Mouse (Mus musculus) liver, adult 2 months (tissue): ENCODE data around the gene Bace2. TPM values are rescaled to one million over a fixed set of nuclear protein-coding genes. Genes with fewer than 3 reads are reported as not detected.

ENCODE experiments used
- DNase-seq: peaks from one replicate; pipeline ENCODE4 v3.0.0-alpha.2; 2011; ENCODE audit warnings: low read depth, low spot score; ENCODE audit errors: extremely low read depth
- H3K27ac ChIP-seq: fragments of 200-500 bp; replicated peaks from 2 replicates; pipeline ENCODE4 v1.5.1; 2012; ENCODE audit warnings: low read depth, mild to moderate bottlenecking, control low read depth, inconsistent platforms, low read length; ENCODE audit not compliant: insufficient read depth
- H3K27me3 ChIP-seq: fragments of 200-500 bp; 2 replicates; pipeline ENCODE4 v1.6.1; 2012; ENCODE audit warnings: mild to moderate bottlenecking, moderate library complexity, low read length, inconsistent platforms; ENCODE audit not compliant: control insufficient read depth, insufficient read depth
- H3K36me3 ChIP-seq: fragments of 200-500 bp; 2 replicates; pipeline ENCODE4 v1.6.1; 2012; ENCODE audit warnings: low read length, inconsistent platforms; ENCODE audit not compliant: control insufficient read depth, insufficient read depth
- H3K4me1 ChIP-seq: fragments of 200-500 bp; 2 replicates; pipeline ENCODE4 v1.6.1; 2011; ENCODE audit warnings: low read length; ENCODE audit not compliant: control insufficient read depth, insufficient read depth
- H3K4me3 ChIP-seq: fragments of 200-500 bp; 2 replicates; pipeline ENCODE4 v1.5.1; 2011; ENCODE audit warnings: low read depth, mild to moderate bottlenecking, control low read depth, low read length, moderate library complexity; ENCODE audit not compliant: insufficient read depth
- H3K79me2 ChIP-seq: fragments of 200-500 bp; 2 replicates; pipeline ENCODE4 v1.6.1; 2012; ENCODE audit warnings: inconsistent platforms, mild to moderate bottlenecking, low read length, moderate library complexity; ENCODE audit not compliant: control insufficient read depth, insufficient read depth
- H3K9ac ChIP-seq: fragments of 200-500 bp; 2 replicates; pipeline ENCODE4 v1.6.1; 2012; ENCODE audit warnings: low read depth, mild to moderate bottlenecking, control low read depth, inconsistent platforms, low read length
- CTCF ChIP-seq: fragments of 200-500 bp; IDR thresholded peaks from 2 replicates; pipeline ENCODE4 v1.5.1; 2011; ENCODE audit warnings: low read depth, low read length, control low read depth
- POLR2A ChIP-seq: fragments of 200-500 bp; IDR thresholded peaks from 2 replicates; pipeline ENCODE4 v1.6.1; 2011; ENCODE audit warnings: low read length, control low read depth; ENCODE audit not compliant: insufficient read depth; ENCODE audit errors: extremely low read depth
- WGBS: fragments of 180-500 bp; shearing (Covaris S2); methylation state at CpG from one replicate; pipeline ENCODE4 v1.1.7; 2018; 5-methylcytosine and 5-hydroxymethylcytosine counted together
- polyA plus RNA-seq: library from polyadenylated mRNA; depleted of rRNA; stranded (reverse); fragments of >200 nt; gene quantifications from 2 replicates; pipeline ENCODE4 v1.2.3, GENCODE M21; 2012
- total RNA-seq: library from RNA; depleted of rRNA; stranded (reverse); fragments of >200 nt; gene quantifications from 2 replicates; pipeline ENCODE4 v1.2.3, GENCODE M21; 2014

The Bace2 gene
- total and polyA plus RNA-seq, 2 experiments, result 1.8 to 2.4 TPM

DNA sequence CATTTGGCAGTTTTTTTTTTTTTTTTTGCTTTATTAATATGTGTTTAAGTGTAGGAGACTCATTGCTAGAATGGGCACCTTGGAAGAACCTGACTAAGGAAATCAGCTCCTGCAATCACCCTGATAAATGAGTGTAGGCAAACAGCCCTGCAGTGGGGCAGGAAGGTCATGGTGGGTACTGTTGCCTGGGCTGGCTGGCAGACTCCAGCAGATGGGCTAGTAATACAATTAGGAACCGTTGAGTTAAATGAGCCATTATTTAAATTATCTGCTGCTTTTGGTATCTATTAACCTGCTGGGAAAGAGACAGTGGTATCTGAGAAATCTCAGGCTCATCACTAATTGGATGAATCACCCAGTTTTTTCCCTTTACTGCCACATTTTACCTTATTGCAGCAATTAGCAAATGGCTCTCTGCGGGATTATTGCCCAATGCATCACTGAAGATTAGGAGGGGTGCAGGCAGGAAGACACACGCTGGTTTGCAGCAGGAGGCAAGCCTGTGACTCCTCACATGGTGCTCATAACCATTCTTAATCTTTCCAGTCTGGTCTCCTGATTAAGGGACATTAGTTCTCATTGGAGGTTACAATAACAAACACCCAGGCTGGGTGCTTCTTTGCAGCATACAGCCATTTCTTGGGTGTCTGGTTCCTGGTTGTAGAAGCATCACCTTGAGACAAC lies 35.3 kb downstream of the Bace2 start:
- Histone ChIP-seq H3K27ac (no peak overlapping the region), H3K9ac (no peak overlapping the region), H3K79me2 (no peaks in the 10 kb centered on the region), H3K4me3 (no peak overlapping the region), H3K27me3 (no peaks in the 10 kb centered on the region), H3K36me3 (no peaks in the 10 kb centered on the region), H3K4me1 (peaks cover 5% of the 10 kb centered on the region)
- DNase-seq, result no peak
- TF ChIP-seq POLR2A, result no peak
- no peak for TF ChIP-seq CTCF
- WGBS, result 75% methylated on average over 3 of the region's 3 CpGs

DNA sequence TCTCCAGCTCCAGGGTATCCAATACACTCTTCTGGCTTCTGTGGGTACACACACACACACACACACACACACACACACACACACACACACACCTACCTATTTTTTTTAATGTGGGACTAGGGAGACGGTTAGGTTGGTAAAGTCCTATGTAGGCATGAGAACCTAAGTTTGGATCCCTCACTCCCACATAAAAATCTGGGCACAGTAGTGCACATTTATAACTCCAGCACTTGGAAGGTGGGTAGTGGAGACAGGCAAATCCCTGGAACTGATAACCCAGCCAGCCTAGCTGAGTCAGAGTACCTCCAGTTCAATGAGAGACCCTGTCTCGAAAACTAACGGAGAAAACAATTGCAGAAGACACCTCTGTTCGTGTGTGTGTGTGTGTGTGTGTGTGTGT lies 39.9 kb downstream of the Bace2 start:
- H3K27me3 ChIP-seq, result no peaks in the 10 kb centered on the region
- no peaks in the 10 kb centered on the region for H3K79me2 ChIP-seq
- H3K4me1 ChIP-seq, result peaks cover 12% of the 10 kb centered on the region; the same call in 1 of the 2 replicates
- no peak overlapping the region for H3K4me3 ChIP-seq
- WGBS, result 98% methylated on average over 4 of the region's 4 CpGs
- no peak overlapping the region for H3K27ac ChIP-seq
- no peak overlapping the region for H3K9ac ChIP-seq
- TF ChIP-seq CTCF, result no peak
- TF ChIP-seq POLR2A, result no peak
- DNase-seq, result no peak
- H3K36me3 ChIP-seq, result no peaks in the 10 kb centered on the region

DNA sequence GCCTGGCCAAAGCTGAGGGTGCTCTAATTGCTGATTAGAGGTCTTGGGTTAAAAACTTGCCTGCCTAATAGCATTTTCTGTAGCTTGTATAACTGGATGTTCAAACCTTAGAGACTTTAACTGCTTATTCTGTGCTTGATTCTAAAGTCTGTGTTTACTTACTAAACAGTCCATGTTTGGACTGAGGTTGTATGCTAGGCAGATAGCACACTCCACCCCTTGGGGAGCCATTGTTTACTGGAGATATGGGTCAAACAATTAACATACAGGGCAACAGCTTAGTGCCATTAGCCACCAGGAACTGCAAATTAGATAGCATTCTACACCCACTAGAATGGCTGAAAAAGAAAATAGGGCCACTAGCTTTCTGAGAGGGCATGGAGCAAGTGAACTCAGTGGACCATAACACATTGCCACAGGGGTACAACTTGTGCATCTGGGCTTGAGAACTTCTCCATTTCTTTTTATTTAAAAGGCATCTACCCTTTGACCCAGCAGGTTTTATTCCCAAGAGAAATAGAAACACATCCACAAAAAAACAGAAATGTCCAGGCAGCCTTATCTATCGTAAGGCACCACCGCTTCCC lies 41.5 kb downstream of the Bace2 start:
- peak; percentile 80 for DNase-seq
- Histone ChIP-seq H3K27me3 (no peaks in the 10 kb centered on the region), H3K79me2 (no peaks in the 10 kb centered on the region), H3K4me3 (no peak overlapping the region), H3K27ac (peak overlapping the region; percentile 57; the same call in 1 of the 2 replicates), H3K9ac (no peak overlapping the region), H3K36me3 (no peaks in the 10 kb centered on the region), H3K4me1 (peaks cover 16% of the 10 kb centered on the region)
- 73% methylated on average over 2 of the region's 2 CpGs for WGBS
- no peak for TF ChIP-seq POLR2A
- no peak for TF ChIP-seq CTCF

GRCm38 (mm10) chr16:97399991-97400390 lies 43.4 kb downstream of the Bace2 start:
- H3K27ac ChIP-seq, result no peak overlapping the region
- H3K9ac ChIP-seq, result no peak overlapping the region
- no peaks in the 10 kb centered on the region for H3K27me3 ChIP-seq
- 93% methylated on average over 4 of the region's 4 CpGs for WGBS
- peaks cover 16% of the 10 kb centered on the region for H3K4me1 ChIP-seq
- no peaks in the 10 kb centered on the region for H3K79me2 ChIP-seq
- TF ChIP-seq CTCF, result no peak
- no peak for TF ChIP-seq POLR2A
- no peak for DNase-seq
- H3K4me3 ChIP-seq, result no peak overlapping the region
- H3K36me3 ChIP-seq, result no peaks in the 10 kb centered on the region

GRCm38 (mm10) chr16:97401741-97402140 lies 45.2 kb downstream of the Bace2 start:
- Histone ChIP-seq H3K9ac (no peak overlapping the region), H3K27me3 (no peaks in the 10 kb centered on the region), H3K27ac (no peak overlapping the region), H3K36me3 (no peaks in the 10 kb centered on the region), H3K4me1 (peaks cover 16% of the 10 kb centered on the region), H3K4me3 (no peak overlapping the region), H3K79me2 (no peaks in the 10 kb centered on the region)
- no peak for DNase-seq
- TF ChIP-seq POLR2A (no peak), CTCF (no peak)

DNA sequence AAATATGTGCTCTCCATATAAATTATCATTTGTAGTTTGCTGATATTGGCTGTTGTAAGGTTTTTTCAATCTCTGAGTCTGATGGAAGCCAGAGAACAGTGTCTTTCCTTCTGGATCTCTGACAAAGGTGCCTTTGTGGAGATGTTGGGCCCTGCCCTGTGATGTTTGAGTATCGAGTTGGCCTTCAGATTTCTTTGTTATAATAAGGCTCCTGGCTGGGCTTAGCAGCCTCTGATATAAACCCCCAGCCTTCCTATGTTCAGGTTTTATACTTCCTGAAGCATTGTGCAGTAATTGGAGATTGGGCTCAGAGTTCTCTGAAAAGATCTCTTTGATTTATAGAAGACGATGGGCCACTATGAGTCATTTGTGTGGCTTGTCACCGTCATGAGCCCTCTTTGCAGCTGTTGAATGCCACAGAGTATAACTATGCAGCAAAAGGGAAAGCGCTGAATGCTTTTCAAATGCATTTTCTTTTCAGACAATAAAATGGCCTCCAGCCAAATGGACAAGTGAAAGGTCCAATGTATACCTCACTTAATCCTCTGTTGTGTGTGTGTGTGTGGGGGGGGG lies 45.8 kb downstream of the Bace2 start:
- no peaks in the 10 kb centered on the region for H3K27me3 ChIP-seq
- H3K4me1 ChIP-seq, result peaks cover 15% of the 10 kb centered on the region
- no peak overlapping the region for H3K27ac ChIP-seq
- TF ChIP-seq CTCF, result no peak
- no peak for DNase-seq
- H3K79me2 ChIP-seq, result no peaks in the 10 kb centered on the region
- H3K36me3 ChIP-seq, result no peaks in the 10 kb centered on the region
- 90% methylated on average over 4 of the region's 4 CpGs for WGBS
- no peak overlapping the region for H3K9ac ChIP-seq
- H3K4me3 ChIP-seq, result no peak overlapping the region
